Mouse (Mus musculus) fat pad, adult 2 months (tissue): ENCODE data around the gene Zscan4-ps3.
"Not testable (repeated sequence)": the region's sequence is repeated elsewhere in the genome, so short reads cannot be mapped to it uniquely, and the experiment has no call there.

ENCODE experiments used
- DNase-seq: peaks from one replicate; pipeline ENCODE4 v3.0.0-alpha.2; 2011; ENCODE audit warnings: low read depth, low spot score; ENCODE audit errors: extremely low read depth

Gene Zscan4-ps3

DNA sequence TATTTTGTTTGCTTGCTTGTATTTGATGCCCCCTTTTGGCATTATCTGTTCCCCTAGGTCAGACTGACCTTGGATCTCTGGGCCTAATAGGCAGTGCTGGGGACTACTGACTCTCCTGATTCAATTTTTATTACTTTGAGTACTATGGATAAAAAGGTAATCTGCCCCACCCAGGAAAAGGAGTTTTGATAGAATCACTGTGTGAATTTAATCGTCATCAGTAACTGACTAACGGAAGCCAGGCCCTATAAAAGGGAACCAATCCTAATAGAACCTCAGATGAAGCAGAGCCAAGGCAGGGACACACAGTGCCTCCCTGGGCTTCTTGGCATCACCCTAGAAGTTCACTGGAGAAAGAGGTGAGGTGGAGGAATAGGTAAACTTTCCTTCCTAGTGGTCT, at the start of gene Zscan4-ps3:
Gene Zscan4-ps3, plus strand, starts transcription at position 301 of the 400 bp plus-strand sequence.
- DNase-seq, result not testable (repeated sequence)

GRCm38 (mm10) chr7:11617082-11617481, 8.0 kb downstream of the Zscan4-ps3 start:
- DNase-seq, result not testable (repeated sequence)
